Mouse (Mus musculus) cerebellum, adult 11-12 months (tissue): ENCODE data around the gene Ifi35.
"Not testable (repeated sequence)": the region's sequence is repeated elsewhere in the genome, so short reads cannot be mapped to it uniquely, and the experiment has no call there.

Source experiments
- DNase-seq: peaks from one replicate; pipeline ENCODE4 v3.0.0; 2022

The Ifi35 gene

DNA sequence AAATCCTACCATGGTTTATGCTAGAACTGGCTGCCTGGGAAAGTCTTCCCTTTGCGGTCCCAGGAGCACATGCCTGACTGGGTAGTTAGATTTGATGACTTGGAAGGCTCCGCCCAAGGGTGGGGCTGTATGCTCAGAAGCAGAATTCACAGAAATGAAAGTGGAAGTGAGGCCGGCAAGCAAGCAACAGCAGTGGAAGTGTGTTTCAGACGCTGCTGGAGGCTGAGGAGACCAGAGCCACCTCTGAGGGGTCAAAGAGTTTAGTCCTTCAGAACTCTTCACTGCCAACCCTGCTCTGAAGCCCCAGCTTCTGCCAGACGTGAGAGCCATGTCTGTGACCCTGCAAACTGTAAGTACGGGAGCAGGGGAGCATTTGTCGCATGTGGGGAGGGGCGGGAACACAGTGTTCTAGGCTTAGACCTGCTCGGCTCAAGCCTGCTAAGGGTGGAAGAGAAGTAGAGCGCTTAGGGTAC lies at the start of gene Ifi35:
TSS of gene Ifi35 (plus strand) at position 134 of the 473 bp plus-strand sequence.
- no peak for DNase-seq

DNA sequence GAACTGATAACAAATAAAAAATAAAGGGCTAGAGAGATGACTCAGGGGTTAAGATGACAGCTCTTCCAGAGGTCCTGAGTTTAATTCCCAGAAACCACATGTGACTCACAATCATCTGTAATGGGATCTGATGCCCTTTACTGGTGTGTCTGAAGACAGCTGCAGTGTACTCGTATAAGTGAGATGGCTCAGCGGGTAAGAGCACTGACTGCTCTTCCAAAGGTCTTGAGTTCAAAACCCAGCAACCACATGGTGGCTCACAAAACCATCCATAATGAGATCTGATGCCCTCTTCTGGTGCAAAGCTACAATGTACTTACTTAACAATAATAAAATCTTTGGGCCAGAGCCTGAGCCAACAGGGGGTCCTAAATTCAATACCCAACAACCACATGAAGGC lies 32.9 kb upstream of the Ifi35 start:
- DNase-seq: no peak

DNA sequence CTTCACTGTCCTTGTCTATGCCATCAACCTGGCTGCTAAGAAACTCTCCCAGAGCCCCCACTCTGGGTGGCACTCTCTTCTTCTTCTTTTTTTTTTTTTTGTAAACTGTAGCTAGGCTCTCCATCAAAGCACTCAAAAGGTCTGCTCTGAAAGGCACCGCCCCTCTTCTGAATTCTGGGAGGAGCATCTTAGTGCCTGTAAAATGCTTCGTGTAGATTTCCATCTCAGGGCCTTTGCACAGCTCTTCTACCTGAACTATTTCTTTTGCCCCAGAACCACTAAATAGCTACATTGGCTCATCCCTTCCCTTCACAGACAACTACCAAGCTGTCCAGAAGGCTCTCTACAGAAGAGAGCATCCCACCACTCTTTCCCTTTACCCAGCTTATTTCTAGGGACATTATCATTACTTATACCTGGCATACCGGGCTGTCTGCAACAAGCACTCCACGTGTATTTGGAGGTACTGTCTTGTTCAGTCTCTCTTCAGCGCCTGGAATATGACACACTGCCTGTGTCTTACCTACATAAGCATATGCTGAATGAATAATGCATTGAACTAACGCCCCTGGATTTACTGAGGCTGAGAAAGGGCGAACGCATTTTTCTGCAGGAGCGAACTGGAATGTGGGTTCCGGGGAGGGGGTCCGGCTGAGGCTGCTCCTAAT lies 31.6 kb upstream of the Ifi35 start:
- DNase-seq: no peak

DNA sequence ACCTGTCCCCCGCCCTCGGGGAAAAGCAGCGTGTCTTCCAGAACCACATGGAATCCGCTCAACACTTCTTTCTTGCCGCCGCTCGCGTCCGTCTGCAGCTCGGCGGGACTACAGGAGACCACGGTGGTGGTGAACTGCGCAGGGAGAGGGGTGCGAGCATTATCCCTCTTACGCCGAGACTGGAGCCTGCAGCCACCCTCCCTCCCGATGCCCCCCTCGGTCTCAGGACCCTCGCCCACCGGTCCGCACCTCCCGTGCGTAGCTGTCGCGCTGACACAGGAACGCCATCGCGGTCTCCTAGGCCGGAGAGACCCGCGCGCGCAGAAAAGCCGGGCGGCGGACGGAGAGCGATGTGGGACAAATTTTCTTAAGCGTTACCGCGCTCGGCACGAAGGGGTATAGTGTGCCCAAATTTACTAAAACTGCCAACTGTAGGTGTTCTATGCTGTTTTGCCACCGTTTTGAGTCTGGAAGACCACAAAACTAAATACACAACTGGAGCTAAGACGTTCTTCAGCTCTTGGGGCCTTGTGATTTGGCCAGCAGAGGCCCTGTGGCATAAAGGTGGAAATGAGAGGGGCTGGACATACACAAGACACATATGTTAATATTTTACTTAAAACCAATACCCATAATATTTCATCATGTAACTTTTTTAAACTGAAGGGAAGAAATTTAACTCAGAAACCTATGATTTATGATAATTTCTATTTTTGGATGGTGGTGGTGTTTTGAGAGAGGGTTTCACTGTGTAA lies 30.9 kb upstream of the Ifi35 start, which contains the start of gene Aarsd1:
TSS of gene Aarsd1 (minus strand) at position 515 of the 755 bp plus-strand sequence.
- DNase-seq: peak; percentile 84

DNA sequence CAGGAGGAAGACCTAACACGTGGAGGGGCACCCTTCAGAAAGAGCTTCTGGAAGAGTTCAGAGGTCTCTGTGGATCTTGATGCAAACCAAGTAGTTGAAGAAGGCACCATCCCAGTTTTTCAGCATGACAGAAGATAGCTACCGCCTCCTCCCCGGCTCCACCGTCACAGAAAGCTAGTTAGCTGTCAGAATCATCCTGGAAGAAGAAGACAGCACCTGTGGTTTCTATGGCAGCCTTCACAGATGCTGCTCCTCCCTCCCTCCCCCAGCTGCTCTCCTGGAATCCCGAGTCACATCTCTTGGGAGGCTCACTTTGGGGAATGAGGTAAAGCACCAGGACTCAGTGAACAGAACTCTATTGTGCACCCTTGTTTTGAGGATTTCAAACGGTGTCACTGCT lies 29.2 kb upstream of the Ifi35 start:
- DNase-seq: no peak

DNA sequence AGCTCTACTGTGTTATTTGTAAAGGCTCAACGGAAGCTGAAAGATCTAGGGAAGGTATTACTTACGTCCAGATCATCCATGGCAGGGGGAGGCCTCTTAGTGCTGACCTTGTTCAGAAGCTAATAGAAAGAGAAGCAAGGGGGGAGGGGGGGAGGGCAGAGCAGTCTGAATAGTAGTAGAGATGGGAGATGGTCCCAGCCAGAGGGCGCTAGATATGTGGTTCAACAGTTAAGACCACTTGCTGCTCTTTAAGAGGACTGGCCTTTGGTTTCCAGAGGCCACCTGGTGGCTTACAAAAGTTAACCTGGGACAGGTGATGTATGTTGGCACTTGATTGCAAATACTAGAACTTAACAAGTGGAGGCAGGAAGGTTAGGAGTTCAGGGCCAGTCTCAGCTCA lies 28.6 kb upstream of the Ifi35 start:
- DNase-seq: no peak

DNA sequence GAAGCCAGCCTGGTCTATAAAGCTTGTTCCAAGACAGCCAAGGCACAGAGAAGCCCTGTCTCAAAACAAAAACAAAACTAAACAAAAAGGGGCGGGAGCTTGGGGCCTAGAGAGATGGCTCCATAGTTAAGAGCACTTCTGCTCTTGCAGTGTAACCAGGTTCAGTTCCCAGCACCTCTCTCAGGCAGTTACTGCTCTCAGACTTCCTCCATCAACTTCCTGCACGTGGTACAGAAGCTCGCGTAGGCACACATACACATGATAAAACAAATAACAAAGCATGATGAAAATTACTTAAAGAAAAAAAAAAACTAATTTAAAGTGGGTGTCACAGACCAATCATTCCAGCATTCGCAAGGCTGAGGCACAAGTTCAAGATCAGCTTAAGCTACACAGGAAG lies 28.1 kb upstream of the Ifi35 start:
- DNase-seq: no peak

DNA sequence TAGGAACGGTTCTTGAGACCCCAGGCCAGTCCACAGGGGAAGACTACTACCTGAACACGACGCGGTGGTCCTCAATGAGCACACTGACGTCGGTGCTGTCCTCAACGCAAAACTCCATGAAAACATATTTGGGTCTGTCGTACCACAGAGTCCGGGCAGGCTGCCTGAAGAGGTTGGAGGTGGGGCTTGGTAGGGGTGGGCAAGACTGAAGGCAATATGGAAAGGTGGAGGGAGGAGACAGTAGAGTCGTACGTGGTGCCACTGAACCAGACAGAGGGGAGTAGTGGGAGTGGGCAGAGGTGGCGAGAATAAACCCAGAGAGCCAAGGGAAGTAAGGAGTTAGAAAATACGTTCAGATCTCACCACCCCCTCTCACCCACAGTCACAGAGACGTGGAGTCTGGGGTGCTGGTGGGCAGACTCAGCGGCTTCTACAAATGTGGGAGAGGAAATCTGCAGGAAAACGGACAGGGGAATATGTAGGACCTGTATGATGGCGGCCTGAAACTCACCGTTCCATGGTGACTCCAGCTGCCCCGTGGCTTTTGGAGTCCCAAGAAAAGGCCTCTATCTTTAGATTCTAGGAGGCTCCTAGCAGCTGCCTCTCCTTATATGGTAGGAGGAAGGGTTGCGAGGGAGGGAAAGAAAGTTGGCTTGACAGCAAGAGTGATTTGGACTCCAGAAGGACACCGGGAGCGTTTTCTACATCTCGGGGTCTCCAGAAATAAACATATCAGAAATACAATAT lies 23.9 kb upstream of the Ifi35 start, which contains the start of gene Gm27029:
TSS of gene Gm27029 (minus strand) at position 692 of the 747 bp plus-strand sequence.
- DNase-seq: peak; percentile 42

DNA sequence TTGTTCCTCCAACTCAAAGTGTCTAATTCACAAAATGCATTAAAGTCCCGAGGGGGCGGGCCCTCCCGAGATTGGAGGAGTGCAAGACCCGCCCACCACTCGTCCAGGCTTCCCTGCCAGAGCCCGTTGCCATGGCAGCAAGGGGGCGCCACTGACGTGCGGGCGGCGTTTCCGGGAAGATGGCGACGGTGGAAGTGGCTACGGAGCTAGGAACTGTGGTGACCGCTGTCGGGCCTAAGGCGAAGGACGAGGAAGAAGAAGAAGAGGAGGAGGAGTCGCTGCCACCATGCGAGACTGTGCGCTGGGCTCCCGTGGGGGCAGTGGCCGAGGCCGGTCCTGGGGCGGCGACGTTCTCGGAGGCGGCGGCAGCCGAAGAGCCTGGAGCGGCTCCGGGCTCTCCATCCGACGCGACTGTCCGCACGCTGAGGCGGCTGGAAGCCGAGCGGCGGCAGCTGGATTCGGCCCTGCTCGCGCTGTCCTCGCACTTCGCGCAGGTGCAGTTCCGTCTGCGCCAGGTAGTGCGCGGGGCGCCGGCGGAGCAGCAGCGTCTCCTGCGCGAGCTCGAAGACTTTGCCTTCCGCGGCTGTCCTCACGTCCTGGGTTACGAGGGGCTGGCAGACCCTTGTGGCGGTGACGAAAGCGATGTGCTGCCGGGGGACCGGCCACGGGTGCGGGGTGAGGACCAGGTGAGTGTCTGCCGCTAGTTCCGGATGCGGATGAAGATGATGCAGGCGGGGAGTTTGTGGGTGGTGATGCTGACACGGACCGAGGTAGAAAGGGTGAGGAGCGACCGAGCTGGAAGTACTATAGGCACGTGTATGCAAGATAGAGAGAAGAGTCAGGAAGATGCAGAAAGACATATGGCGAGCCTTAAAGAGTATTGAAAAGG lies 23.0 kb upstream of the Ifi35 start, which contains the start of the genes Rundc1 and Ptges3l:
TSS of gene Rundc1 (plus strand) at position 161 of the 889 bp plus-strand sequence.
TSS of gene Ptges3l (minus strand) at position 409 of the 889 bp plus-strand sequence.
- DNase-seq: peak; percentile 94

DNA sequence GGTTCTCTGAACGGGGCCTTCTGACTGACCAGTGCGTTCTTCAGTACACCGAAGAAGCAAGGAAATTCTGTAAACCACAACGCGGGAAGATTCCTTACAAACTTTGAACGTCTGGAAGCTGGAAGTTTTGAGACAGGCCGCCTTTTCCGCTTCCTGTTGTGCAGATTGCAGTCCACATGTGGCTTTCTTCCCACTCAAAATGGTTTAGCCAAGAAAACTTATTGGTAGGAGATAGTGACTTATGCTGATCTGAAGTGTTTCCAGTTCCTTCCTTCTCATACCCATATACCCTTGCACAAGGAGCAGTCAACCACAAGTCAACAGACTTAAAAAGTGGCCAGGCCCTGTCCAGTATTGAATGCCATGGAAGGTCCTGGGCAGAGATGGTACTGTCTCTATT lies 22.0 kb upstream of the Ifi35 start:
- no peak for DNase-seq

DNA sequence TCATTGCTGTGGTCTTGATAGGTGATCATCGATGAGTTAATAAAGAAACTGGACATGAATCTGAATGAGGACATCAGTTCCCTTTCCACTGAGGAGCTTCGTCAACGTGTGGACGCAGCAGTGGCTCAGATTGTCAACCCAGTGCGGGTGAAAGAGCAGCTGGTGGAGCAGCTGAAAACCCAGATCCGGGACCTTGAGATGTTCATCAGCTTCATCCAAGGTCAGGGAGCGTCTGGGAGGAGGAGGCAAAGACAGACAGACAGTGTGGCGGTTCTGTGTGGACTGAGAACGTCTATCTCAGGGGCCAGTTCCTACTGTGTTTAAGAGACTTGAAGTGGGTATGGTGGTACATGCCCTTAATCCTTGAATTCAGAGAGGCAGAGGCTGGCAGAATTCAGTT lies 16.9 kb upstream of the Ifi35 start:
- no peak for DNase-seq

DNA sequence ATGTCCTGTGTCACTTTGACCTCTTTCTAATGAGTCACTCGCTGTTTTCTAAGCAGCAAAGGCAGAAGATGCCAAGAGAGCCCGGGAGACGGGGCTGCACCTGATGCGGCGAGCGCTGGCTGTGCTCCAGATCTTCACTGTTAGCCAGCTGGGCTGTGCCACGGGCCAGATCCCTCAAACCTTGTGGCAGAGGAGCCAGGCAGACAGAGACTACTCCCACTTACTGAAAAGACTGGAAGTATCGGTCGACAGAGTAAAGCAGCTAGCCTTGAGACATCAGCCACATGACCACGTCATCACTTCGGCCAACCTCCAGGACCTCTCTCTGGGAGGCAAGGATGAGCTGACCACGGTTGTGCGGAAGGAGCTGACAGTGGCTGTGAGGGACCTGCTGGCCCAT lies 14.8 kb upstream of the Ifi35 start:
- DNase-seq: peak; percentile 60

DNA sequence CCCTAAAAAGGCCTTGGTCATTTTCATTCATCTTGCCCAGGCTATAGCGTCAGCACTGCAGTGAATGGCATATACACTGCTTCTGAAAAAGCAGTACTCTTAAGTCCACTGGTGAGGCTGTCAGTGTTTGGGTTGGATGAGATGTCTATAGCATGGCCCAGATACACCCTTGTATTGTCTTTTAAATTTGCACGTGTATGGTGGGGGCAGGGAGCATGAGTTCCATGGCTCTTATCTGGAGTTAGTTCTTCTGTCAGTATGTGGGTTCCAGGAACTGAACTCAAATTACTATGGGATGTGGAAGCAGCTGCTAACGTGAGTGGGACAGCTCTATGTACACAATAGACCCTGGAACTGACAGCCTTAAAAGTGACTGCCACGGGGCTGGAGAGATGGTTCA lies 12.4 kb upstream of the Ifi35 start:
- no peak for DNase-seq

DNA sequence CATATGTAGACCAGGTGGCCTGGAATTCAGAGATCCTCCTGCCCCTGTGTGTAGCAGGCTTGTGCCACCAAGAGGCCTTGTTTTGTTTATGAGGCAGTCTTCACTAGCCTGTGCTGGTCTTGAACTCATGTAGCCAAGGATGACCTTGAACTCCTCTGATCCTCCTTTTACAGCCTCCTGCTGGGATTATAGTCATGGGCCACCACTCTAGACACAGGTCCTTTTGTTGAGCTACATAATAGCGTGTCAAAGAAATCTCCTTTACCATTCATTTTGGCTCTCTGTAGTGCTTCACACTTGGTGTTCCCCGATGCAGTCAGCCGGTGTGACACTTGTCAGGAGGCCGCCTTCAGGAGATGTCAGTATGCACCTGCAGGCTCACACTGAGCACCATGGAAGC lies 11.3 kb upstream of the Ifi35 start:
- no peak for DNase-seq

DNA sequence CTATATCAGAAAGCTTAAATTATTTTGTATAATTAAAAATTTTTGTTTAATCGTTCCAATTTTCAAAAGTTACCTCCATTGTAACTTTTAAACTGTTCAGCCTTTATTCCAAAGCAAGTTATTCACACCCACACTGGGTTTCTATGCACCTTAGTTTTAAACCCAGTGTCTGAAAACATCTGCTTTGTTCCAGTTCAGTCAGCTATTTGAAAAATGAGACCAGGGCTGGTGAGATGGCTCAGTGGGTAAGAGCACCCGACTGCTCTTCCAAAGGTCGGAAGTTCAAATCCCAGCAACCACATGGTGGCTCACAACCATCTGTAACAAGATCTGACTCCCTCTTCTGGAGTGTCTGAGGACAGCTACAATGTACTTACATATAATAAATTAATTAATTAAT lies 10.2 kb upstream of the Ifi35 start:
- DNase-seq: not testable (repeated sequence)

DNA sequence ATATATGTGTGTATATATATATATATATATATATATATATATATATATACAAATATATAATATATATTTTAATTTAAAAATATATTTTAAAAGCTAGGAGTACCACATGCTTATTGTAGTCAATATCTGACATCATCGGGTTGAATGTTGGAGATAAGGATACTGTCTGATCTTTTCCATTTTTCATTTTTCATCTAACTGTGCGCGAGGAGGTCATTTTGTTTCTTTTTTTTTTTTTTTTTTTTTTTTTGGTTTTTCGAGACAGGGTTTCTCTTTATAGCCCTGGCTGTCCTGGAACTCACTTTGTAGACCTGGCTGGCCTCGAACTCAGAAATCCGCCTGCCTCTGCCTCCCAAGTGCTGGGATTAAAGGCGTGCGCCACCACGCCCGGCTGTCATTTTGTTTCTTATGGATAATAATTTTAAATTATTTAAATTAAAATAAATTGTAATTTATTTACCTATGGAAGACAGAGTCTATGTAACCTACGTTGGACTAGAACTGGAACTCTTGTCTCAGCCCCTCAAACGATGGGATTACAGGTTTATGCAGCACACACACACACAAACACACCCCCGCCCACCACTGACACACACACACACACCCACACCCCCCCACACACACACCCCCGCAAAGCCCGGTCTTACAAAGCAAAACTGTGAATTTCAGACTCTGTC lies 6.6 kb upstream of the Ifi35 start:
- DNase-seq: not testable (repeated sequence)

DNA sequence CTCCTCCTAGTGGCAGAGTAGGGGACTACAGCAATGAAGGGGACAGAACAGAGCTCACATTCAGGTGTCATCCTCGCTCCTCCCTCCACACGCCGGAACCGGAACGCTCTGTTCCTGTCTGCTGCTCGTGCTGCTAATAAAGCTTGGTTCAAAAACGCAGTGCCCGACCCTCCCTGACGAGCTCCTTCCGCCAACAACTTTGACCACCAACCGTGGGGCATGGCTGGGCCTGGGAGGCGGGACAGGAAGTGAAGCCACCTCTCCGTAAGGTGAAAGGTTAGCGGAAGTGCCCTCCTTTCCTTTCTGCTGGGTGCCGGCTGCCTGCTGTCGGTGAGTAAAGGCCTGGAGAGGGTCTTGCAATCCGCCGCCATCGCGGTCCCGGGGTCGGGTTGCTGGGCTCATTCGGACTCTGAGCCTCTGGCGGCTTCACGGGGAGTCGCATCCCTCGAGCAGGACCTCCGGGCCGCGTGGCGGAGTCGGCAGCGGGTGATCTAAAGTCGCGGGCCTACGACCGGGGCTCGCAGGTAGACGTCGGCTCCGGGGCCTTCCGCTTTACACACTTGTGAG lies 6.0 kb upstream of the Ifi35 start, which contains the start of gene Rpl27:
TSS of gene Rpl27 (plus strand) at position 172 of the 567 bp plus-strand sequence.
- peak; percentile 99 for DNase-seq

DNA sequence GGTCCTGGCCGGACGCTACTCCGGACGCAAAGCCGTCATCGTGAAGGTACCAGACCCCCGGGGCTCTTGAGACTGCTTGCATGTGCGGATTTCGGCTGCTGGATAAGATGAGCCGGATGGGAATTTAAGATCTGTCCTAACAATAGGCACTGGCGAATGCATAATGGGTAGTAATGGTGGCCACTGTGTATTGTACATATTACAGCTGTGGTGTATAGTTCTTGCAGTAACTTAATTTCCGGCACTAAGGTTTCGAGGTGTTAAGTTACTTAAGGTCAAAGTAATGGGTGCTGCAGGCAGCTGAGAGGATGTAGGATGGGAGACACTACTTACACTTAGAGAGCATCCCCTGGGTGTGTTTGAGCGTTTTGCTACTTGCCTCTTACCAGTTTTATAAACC lies 5.4 kb upstream of the Ifi35 start:
- no peak for DNase-seq

DNA sequence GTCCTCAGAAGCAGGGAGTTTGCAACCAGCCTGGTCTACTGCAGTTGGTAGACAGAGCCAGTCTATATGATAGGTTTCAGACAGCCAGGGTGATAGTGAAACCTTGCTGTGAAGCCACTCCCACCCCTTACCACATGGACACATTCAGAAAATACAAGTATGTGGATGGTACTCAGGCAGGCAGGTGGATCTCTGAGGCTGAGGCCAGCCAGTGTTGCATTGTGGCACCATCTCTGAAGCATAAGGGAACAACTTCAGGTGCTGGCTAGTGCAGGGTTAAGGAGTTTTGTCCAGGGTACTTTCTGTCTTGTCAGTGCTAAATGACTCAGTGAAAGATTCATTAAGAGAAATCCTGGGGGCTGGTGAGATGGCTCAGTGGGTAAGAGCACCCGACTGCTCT lies 1.9 kb upstream of the Ifi35 start:
- no peak for DNase-seq

DNA sequence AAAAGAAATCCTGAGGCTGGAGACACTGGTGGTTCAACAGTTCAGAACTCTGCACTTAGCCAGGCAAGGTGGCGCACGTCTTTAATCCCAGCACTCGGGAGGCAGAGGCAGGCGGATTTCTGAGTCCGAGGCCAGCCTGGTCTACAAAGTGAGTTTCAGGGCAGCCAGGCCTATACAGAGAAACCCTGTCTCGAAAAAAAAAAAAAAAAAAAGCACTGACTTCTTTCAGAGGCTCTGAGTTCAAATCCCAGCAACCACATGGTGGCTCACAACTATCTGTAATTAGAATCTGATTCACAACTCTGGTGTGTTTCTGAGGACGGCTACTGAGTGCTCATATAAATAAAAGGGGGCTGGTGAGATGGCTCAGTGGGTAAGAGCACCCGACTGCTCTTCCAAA lies 1.3 kb upstream of the Ifi35 start:
- DNase-seq: not testable (repeated sequence)

DNA sequence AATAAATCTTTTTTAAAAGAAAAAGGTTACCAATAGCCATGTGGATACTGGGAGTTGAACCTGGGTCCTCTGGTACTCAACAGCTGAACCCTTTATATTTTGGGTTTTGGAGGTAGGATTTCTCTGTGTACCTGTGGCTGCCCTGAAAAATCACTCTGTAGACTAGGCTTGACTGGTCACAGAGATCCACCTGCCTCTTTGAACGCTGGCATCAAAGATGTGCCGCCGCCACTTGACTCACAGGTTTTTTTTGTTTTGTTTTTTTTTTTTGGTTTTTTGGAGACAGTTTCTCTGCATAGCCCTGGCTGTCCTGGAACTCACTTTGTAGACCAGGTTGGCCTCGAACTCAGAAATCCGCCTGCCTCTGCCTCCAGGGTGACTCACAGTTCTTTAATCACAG lies 421 bp upstream of the Ifi35 start:
- DNase-seq: no peak
